In genomic region chr13:99239161-99239530, GRCm38 (mm10) we compare ENCODE assay signal across 8 mouse cellular contexts. TPM values are rescaled to one million over a fixed set of nuclear protein-coding genes. Genes with fewer than 3 reads are reported as not detected.
DNase-seq lines count a peak whose midpoint lies in the region; ATAC-seq and TF ChIP-seq lines count a peak whose summit lies in the region.

No protein-coding gene starts in this region.

- WGBS in spleen, adult 2 months, result 68% methylated on average over 7 of the region's 7 CpGs
- WGBS in liver, embryonic 15.5 days (ENCODE audit: insufficient replicate concordance), result 34% methylated on average over 7 of the region's 7 CpGs
- WGBS in stomach, postnatal 0 days, result 18% methylated on average over 7 of the region's 7 CpGs

- no peak for TF ChIP-seq CTCF in spleen, adult 2 months (IDR thresholded peaks at IDR 0.05; ENCODE audit: extremely low read depth, insufficient read depth, insufficient read length, insufficient replicate concordance)
- TF ChIP-seq CTCF in stomach, postnatal 0 days (IDR thresholded peaks at IDR 0.05; ENCODE audit: low read depth), result no peak

- no peaks in the 10 kb centered on the region for H3K36me3 ChIP-seq in spleen, adult 2 months (ENCODE audit: control insufficient read depth, insufficient read depth, low read length)
- H3K36me3 ChIP-seq in liver, embryonic 15.5 days (replicated peaks), result no peaks in the 10 kb centered on the region
- no peaks in the 10 kb centered on the region for H3K36me3 ChIP-seq in stomach, postnatal 0 days (ENCODE audit: control insufficient read depth, insufficient read depth, low read length)

- H3K9me3 ChIP-seq in liver, embryonic 15.5 days (replicated peaks), result no peaks in the 10 kb centered on the region
- no peaks in the 10 kb centered on the region for H3K9me3 ChIP-seq in stomach, postnatal 0 days (ENCODE audit: control insufficient read depth, low read length)

- H3K27ac ChIP-seq in spleen, adult 2 months (ENCODE audit: insufficient read depth, low read length), result peak overlapping the region; percentile 20; the same call in 1 of the 2 replicates
- peak overlapping the region; percentile 48; the same call in 1 of the 2 replicates for H3K27ac ChIP-seq in liver, embryonic 15.5 days (replicated peaks)
- H3K27ac ChIP-seq in stomach, postnatal 0 days (replicated peaks), result peak overlapping the region; percentile 90

- no peak overlapping the region for H3K4me2 ChIP-seq in liver, embryonic 15.5 days
- H3K4me2 ChIP-seq in stomach, postnatal 0 days (replicated peaks; ENCODE audit: low read depth), result no peak overlapping the region

- no peak overlapping the region for H3K9ac ChIP-seq in liver, embryonic 15.5 days
- no peak overlapping the region for H3K9ac ChIP-seq in stomach, postnatal 0 days (ENCODE audit: low read length)

- TF ChIP-seq EP300 in stomach, postnatal 0 days (optimal IDR thresholded peaks at IDR 0.05), result no peak

- H3K4me3 ChIP-seq in spleen, adult 2 months (ENCODE audit: extremely low read depth, insufficient read depth, insufficient read length), result no peak overlapping the region
- no peak overlapping the region for H3K4me3 ChIP-seq in liver, embryonic 15.5 days (replicated peaks)
- no peak overlapping the region for H3K4me3 ChIP-seq in stomach, postnatal 0 days (ENCODE audit: low read depth, low read length)

- no peaks in the 10 kb centered on the region for H3K27me3 ChIP-seq in spleen, adult 2 months (ENCODE audit: control insufficient read depth, insufficient read depth, low read length)
- H3K27me3 ChIP-seq in liver, embryonic 15.5 days, result no peaks in the 10 kb centered on the region
- no peaks in the 10 kb centered on the region for H3K27me3 ChIP-seq in stomach, postnatal 0 days (ENCODE audit: control insufficient read depth, insufficient read depth, low read length)

- ATAC-seq in liver, embryonic 15.5 days (ENCODE audit: insufficient read depth), result no peak
- 0 out of 2 replicates have a peak, but pooled peaks have one; percentile 31 for ATAC-seq in stomach, postnatal 0 days (ENCODE audit: low FRiP score, low TSS enrichment)
- ATAC-seq in megakaryocyte progenitor cell, adult 5-6 weeks (replicated peaks; ENCODE audit: poor library complexity), result no peak

- H3K4me1 ChIP-seq in spleen, adult 2 months (ENCODE audit: control insufficient read depth, insufficient read depth, insufficient read length), result 0 out of 2 replicates have a peak, but pooled peaks cover 4% of the 10 kb centered on the region
- peaks cover 5% of the 10 kb centered on the region for H3K4me1 ChIP-seq in liver, embryonic 15.5 days (replicated peaks)
- H3K4me1 ChIP-seq in stomach, postnatal 0 days (replicated peaks; ENCODE audit: control insufficient read depth, insufficient read depth), result peaks cover 14% of the 10 kb centered on the region

- peak; percentile 62 for DNase-seq in embryo, embryonic 10 days (ENCODE audit: low spot score)
- DNase-seq in embryo, embryonic 9.5 days (ENCODE audit: extremely low spot score), result no peak
- peak in 1 of 2 experiments; percentile 3 for DNase-seq in spleen, adult 2 months (ENCODE audit: low read depth in 1 of 2, low spot score in 2 of 2)
- no peak for DNase-seq in spleen, postnatal 36 days (ENCODE audit: low spot score in 2 of 2)
- DNase-seq in stomach, postnatal 0 days (ENCODE audit: low spot score), result no peak
- no peak for DNase-seq in cerebellum, adult 11-12 months

- TF ChIP-seq POLR2A in spleen, adult 2 months (IDR thresholded peaks at IDR 0.05; ENCODE audit: low read depth, low read length), result no peak

RNA-seq across cellular contexts. Expression of gene Zfp366, which starts 54.5 kb away (rescaled TPM):
- 6.1 and 9.0 TPM in 2 replicates for polyA plus RNA-seq in spleen, adult 2 months (2012; rRNA removed)
- 0.14 and 0.21 TPM in 2 replicates for polyA plus RNA-seq in liver, embryonic 15.5 days (2015; fragmentation: Nextera tagmentation; extraction: Ambion mirVana)
- polyA plus RNA-seq in stomach, postnatal 0 days (2015; fragmentation: Nextera tagmentation; extraction: Ambion mirVana), result 0.25 and 0.33 TPM in 2 replicates
- 0.17 and 0.57 TPM in 2 replicates for total RNA-seq in megakaryocyte progenitor cell, adult 5-6 weeks (2015)
- 0.10 and 0.29 TPM in 2 replicates for total RNA-seq in megakaryocyte progenitor cell, adult 5-6 weeks (2017)

Comparison
In these comparisons a context has a peak if more than half of its experiments do, and no peak if none do; other contexts are left out.
1. H3K27ac ChIP-seq: peak in every context shown above with its lines; median percentile 90 in stomach, postnatal 0 days; 48 in liver, embryonic 15.5 days; 20 in spleen, adult 2 months.